Mouse (Mus musculus): ENCODE data around the gene Cfhr2. TPM values are rescaled to one million over a fixed set of nuclear protein-coding genes. Genes with fewer than 3 reads are reported as not detected.

Gene Cfhr2
- polyA plus RNA-seq (2017; shearing (Covaris generic)) = not detected

DNA sequence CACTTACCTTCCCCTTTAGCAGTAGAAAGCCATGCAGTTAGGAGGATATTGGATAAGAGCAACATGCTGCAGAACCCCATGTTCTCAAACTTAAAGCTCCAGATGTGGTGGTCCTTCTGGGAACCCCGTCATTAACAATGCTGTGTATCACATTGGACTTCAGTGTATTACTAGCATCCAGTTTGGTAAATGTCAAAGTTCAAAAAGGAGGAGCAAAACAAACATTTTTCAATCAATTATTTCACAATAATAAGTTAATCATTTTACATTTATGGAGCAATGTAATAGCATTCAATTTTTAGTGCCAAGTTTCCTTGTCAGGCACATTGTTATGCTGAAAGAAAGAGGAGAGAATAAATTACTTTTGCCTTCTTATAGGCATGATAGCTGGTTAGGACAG is at the start of gene Cfhr2:
Gene Cfhr2, minus strand, starts transcription at position 155 of the 400 bp plus-strand sequence.

DNA sequence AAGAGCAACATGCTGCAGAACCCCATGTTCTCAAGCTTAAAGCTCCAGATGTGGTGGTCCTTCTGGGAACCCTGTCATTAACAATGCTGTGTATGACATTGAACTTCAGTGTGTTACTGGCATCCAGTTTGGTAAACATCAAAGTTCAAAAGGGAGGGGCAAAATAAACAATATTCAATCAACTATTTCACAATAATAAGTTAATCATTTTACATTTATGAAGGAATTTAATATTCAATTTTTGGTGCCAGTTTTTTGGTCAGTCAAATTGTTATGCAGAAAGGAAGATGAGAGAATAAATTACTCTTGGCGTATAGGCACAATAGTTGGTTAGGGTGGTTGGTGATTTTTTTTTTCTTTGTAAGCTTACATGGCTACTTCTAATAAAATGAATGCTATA is 77.4 kb downstream of the Cfhr2 start, which contains the start of gene Gm4788:
Gene Gm4788, minus strand, starts transcription at position 101 of the 400 bp plus-strand sequence.

Other genes starting within 250 kb of the Cfhr2 start
- gene Gm4788, start 77.5 kb downstream of the Cfhr2 start, polyA plus RNA-seq (2017; shearing (Covaris generic)) = under 1 TPM in 1 of 2 experiments, not detected in 1; 0.21 TPM

All from inflammation-experienced regulatory T-cells (primary cell).